Mouse (Mus musculus): ENCODE measurements around the gene Map9. TPM values are rescaled to one million over a fixed set of nuclear protein-coding genes. Genes with fewer than 3 reads are reported as not detected.

Map9 gene
- 1.6 and 1.9 TPM in 2 replicates for polyA plus RNA-seq (2015; fragmentation: Nextera tagmentation; extraction: Ambion mirVana)

DNA sequence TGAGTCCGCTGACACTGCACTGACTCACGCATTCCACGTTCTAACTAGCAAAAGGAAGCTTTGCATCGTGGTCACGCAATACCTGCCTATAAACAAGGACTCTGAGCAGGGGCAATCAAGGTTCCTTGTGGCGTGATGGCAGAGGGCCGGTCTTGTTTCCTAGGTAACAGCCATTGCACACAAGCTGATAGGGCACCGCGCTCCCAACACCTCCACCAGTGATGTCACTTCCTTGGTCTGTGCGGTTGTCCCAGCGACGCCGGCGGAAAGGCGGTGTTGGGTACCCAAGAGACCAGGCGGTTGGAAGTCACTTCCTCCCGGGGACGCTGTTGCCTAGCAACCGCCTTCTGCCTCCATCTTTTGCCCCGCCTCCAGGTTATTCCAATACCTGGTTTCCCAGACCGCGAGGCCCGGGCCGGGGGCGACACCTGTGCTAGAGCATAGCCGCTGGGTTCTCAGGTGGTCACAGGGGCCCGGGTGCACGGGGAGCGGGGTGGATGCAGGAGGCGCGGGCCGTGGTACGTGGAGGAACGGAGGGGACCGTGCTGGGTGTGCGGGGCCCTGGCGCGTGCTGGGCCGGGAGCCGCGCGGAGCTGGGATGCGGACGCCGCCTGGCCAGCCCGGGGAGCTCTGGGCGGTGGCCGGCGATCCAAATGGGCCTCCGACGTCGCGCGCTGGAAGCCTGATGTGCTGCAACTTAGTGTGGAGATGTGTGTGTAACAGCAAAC lies at the start of gene Map9:
Map9 (plus strand) TSS at position 248 of the 728 bp plus-strand sequence.

Other genes starting within 250 kb of the Map9 start
- 8.6 and 10.2 TPM in 2 replicates for gene Gucy1a1, start 212.3 kb upstream of the Map9 start, polyA plus RNA-seq (2015; fragmentation: Nextera tagmentation; extraction: Ambion mirVana)
- gene Npy2r, start 190.0 kb downstream of the Map9 start, polyA plus RNA-seq (2015; fragmentation: Nextera tagmentation; extraction: Ambion mirVana), result 0.22 and 0.35 TPM in 2 replicates